Mouse (Mus musculus) intestine, embryonic 14.5 days (tissue): ENCODE measurements around the gene Tshz2. TPM values are rescaled to one million over a fixed set of nuclear protein-coding genes. Genes with fewer than 3 reads are reported as not detected.
A peak's percentile ranks its signal among the peaks of the same experiment; 100 is the strongest.
"Not testable (repeated sequence)": the region's sequence is repeated elsewhere in the genome, so short reads cannot be mapped to it uniquely, and the experiment has no call there.

Source experiments
- ATAC-seq: fragments of 200-750 bp; cut with Nextera tagmentation; replicated peaks from 2 replicates; pipeline ENCODE4 v1.8.0; 2017; ENCODE audit warnings: low read depth, moderate number of reproducible peaks, moderate TSS enrichment, moderate library complexity; ENCODE audit not compliant: low FRiP score, low TSS enrichment
- DNase-seq: peaks from one replicate; pipeline ENCODE4 v3.0.0-alpha.2; 2018; ENCODE audit warnings: low spot score
- H3K27ac ChIP-seq: fragments of 300-500 bp; sonication (generic); 2 replicates; pipeline ENCODE4 v1.5.1; 2014; ENCODE audit warnings: low read depth, mild to moderate bottlenecking, control low read depth
- H3K27me3 ChIP-seq: fragments of 300-500 bp; sonication (generic); replicated peaks from 2 replicates; pipeline ENCODE4 v1.6.1; 2014; ENCODE audit warnings: low read length, control low read depth; ENCODE audit not compliant: control insufficient read depth, insufficient read depth
- H3K36me3 ChIP-seq: fragments of 300-500 bp; sonication (generic); 2 replicates; pipeline ENCODE4 v1.6.1; 2014; ENCODE audit warnings: low read length, control low read depth; ENCODE audit not compliant: control insufficient read depth, insufficient read depth
- H3K4me1 ChIP-seq: fragments of 300-500 bp; sonication (generic); replicated peaks from 2 replicates; pipeline ENCODE4 v1.6.1; 2014; ENCODE audit warnings: low read length, control low read depth, mixed read lengths; ENCODE audit not compliant: control insufficient read depth, insufficient read depth
- H3K4me2 ChIP-seq: fragments of 300-500 bp; sonication (generic); 2 replicates; pipeline ENCODE4 v1.6.1; 2014; ENCODE audit warnings: low read length
- H3K4me3 ChIP-seq: fragments of 300-500 bp; sonication (generic); 2 replicates; pipeline ENCODE4 v1.5.1; 2014; ENCODE audit warnings: low read depth, low read length, control low read depth, mixed read lengths
- H3K9ac ChIP-seq: fragments of 300-500 bp; sonication (generic); 2 replicates; pipeline ENCODE4 v1.6.1; 2014; ENCODE audit warnings: mild to moderate bottlenecking, low read length
- H3K9me3 ChIP-seq: fragments of 300-500 bp; sonication (generic); 2 replicates; pipeline ENCODE4 v1.6.1; 2016; ENCODE audit warnings: low read length, control low read depth; ENCODE audit not compliant: control insufficient read depth
- WGBS: fragments of 180-500 bp; shearing (Covaris S2); extraction: QIAGEN DNeasy Blood & Tissue Kit; methylation state at CpG from one replicate; pipeline ENCODE4 v1.1.7; 2014; 5-methylcytosine and 5-hydroxymethylcytosine counted together
- polyA plus RNA-seq: library from polyadenylated mRNA; unstranded; fragments of >200 nt; fragmentation: Nextera tagmentation; extraction: Ambion mirVana; gene quantifications from 2 replicates; pipeline ENCODE4 v1.2.1, GENCODE M21; 2014

The Tshz2 gene
- polyA plus RNA-seq, 1 experiment from 2014 or later: 20.3 TPM

DNA sequence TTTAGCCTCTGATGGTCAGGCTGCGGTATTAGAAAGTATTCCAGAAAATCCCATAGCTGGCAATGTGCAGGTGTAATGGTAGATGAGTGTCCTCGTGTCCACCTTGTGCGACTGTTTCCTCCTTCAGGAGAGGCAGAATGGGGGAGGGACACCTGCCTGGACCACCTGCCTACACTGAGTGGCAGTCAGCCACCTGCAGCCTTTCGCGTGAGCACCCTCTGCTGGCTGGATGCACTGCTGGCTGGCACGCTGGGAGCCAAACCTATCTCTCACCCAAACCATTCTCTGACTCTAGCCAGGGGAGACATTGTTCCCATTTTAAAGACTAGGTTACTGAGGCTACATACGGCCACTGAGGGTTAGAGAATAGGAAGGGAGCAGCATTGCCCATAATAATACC, 216.3 kb downstream of the Tshz2 start:
- Histone ChIP-seq H3K9me3 (no peaks in the 10 kb centered on the region), H3K4me2 (no peak overlapping the region), H3K4me3 (no peak overlapping the region), H3K9ac (no peak overlapping the region), H3K27ac (no peak overlapping the region), H3K36me3 (no peaks in the 10 kb centered on the region), H3K4me1 (0 out of 2 replicates have a peak, but pooled peaks cover 11% of the 10 kb centered on the region), H3K27me3 (no peaks in the 10 kb centered on the region)
- WGBS: 49% methylated on average over 7 of the region's 7 CpGs
- no peak; the same call in 1 of the 2 replicates for ATAC-seq
- DNase-seq: no peak

DNA sequence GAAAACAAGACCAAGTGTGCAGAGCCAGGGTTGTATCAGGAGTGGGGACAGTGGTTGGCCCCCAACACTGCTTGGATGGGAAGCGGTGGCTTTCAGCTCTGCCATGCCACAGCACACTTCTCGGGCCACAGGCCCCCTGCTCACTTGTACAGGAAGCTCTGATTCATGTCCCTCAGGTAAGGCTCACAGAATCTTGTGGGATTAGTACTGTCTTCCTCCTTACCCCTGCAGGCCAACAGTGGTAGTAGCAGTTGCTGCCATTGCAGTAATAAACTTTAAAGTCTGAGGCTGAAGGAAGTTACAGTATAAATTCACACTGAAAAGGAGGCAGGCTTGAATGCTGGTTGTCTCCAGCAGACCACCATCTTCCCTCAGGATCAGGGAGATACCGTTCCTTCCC, 216.7 kb downstream of the Tshz2 start:
- Histone ChIP-seq H3K4me3 (no peak overlapping the region), H3K27ac (no peak overlapping the region), H3K36me3 (no peaks in the 10 kb centered on the region), H3K4me1 (0 out of 2 replicates have a peak, but pooled peaks cover 11% of the 10 kb centered on the region), H3K9ac (no peak overlapping the region), H3K9me3 (no peaks in the 10 kb centered on the region), H3K27me3 (no peaks in the 10 kb centered on the region), H3K4me2 (no peak overlapping the region)
- no peak for ATAC-seq
- WGBS: 72% methylated on average over 3 of the region's 3 CpGs
- DNase-seq: no peak

DNA sequence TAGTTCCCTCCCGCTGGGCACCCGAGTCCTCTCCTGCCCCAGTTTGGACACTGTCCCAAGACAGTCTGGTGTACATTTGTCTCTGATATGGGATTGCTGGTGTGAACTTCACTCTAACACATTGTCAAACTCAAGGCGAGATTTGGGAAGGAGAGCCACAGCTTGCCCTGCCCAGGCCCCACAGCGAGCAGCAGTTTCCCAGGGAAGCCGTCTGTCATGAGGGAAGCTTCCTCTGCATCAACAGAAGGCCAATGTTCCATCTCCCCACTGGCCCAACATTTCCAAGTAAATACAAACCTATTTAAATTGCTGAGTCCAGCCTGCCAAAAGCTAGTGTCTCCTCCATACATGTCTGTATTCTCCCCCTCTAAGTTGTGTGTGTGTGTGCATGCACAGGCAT, 218.8 kb downstream of the Tshz2 start:
- no peak for DNase-seq
- Histone ChIP-seq H3K9me3 (no peaks in the 10 kb centered on the region), H3K36me3 (no peaks in the 10 kb centered on the region), H3K9ac (no peak overlapping the region), H3K27ac (no peak overlapping the region), H3K4me2 (no peak overlapping the region), H3K27me3 (no peaks in the 10 kb centered on the region), H3K4me1 (0 out of 2 replicates have a peak, but pooled peaks cover 6% of the 10 kb centered on the region), H3K4me3 (no peak overlapping the region)
- no peak for ATAC-seq
- 71% methylated on average over 5 of the region's 5 CpGs for WGBS

DNA sequence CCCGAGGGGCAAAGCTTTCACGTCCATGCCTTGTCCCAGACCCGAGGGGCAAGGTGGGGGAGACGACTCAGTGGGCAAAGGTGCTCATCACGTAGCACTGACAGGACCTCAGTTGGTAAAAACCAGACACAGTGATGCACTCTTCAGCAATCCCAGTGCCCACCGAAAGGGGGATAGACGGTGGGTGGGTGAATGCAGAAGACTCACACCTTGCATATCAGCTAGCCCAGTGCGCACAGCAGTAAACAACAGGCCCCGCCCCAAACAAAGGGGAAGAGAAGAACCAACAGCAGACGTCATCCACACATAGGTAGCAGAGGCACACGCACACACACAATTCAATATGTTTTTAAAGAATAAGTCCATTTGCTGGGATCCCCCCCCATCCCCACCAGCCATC, 221.7 kb downstream of the Tshz2 start:
- no peak overlapping the region for H3K9ac ChIP-seq
- H3K27ac ChIP-seq: no peak overlapping the region
- no peaks in the 10 kb centered on the region for H3K36me3 ChIP-seq
- H3K9me3 ChIP-seq: no peaks in the 10 kb centered on the region
- peaks cover 6% of the 10 kb centered on the region for H3K4me1 ChIP-seq
- no peaks in the 10 kb centered on the region for H3K27me3 ChIP-seq
- 68% methylated on average over 11 of the region's 11 CpGs for WGBS
- H3K4me2 ChIP-seq: no peak overlapping the region
- no peak for DNase-seq
- no peak for ATAC-seq
- no peak overlapping the region for H3K4me3 ChIP-seq

DNA sequence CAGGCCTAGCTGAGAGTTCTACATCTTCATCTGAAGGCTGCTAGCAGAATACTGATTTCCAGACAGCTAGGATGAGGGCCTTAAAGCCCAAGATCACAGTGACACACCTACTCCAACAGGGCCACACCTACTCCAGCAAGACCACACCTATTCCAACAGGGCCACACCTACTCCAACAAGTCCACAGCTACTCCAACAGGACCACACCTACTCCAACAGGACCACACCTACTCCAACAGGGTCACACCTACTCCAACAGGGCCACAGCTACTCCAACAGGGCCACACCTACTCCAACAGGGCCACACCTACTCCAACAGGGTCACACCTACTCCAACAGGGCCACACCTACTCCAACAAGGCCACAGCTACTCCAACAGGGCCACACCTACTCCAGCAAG, 224.2 kb downstream of the Tshz2 start:
- H3K36me3 ChIP-seq, H3K27ac ChIP-seq, H3K9ac ChIP-seq, DNase-seq, ATAC-seq, H3K9me3 ChIP-seq, H3K27me3 ChIP-seq, H3K4me3 ChIP-seq, H3K4me2 ChIP-seq: not testable (repeated sequence)
- peaks cover 23% of the 10 kb centered on the region for H3K4me1 ChIP-seq

DNA sequence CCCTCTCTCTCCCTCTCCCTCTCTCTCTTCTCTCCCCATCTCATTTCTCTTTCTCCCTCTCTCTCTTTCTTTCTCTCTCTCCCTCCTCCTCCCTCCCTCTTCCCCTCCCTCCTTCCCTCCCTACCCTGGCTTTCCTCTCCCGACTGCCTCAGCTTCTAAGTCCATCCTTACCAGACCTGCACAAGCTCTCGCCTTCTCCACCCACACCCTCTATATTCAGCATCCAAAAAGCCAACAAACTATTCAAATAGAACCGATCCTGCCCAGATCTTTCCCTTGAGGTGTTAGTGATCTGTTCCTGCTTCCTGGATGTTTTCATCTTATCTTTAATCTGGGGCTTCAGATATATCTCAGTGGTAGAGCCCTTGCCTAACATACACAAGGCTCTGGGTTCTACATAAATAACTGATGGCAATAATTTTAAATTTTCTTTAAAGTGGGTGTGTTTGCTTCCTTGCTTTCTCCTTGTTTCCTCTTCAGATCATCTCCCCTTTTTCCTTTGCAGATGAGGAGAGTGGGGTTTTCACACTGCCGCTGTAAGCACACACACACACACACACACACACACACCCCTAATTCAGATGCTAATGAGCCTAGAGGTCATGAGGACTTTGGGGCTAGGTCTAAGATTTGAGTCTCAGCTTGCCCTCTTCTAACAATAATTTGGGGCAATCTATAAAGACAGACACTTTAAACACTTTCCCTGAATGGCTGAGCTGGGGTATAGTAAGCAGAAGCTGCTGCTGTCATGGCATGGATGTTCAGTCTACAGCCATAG, 226.5 kb downstream of the Tshz2 start:
- Histone ChIP-seq H3K27ac (no peak overlapping the region; the same call in 1 of the 2 replicates), H3K27me3 (no peaks in the 10 kb centered on the region), H3K9ac (no peak overlapping the region), H3K4me3 (no peak overlapping the region), H3K4me2 (no peak overlapping the region), H3K36me3 (no peaks in the 10 kb centered on the region), H3K4me1 (peaks cover 45% of the 10 kb centered on the region), H3K9me3 (no peaks in the 10 kb centered on the region)
- WGBS: 47% methylated on average over 4 of the region's 4 CpGs
- ATAC-seq (no peak), DNase-seq (no peak)

DNA sequence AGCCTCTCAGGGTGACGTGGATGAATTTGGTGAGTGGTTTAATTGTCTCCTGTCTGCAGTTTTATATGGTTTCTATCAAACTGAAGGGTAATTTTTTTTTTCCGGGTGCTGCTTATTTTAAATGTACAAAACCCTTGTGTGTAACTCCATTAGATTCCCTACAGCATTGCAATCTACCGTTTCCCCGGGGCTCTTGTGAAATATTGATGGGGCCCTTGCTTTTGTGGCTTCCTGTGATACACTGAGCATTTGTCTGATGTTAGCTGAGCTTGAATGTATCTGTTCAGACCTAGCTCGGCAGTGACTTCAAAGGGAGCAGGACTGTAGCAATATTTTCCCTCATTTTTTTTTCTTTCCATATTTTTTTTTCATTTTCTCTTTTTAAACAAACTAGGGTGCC, 228.1 kb downstream of the Tshz2 start:
- no peak for DNase-seq
- Histone ChIP-seq H3K4me2 (no peak overlapping the region), H3K27ac (no peak overlapping the region), H3K9me3 (no peaks in the 10 kb centered on the region), H3K36me3 (no peaks in the 10 kb centered on the region), H3K4me1 (peaks cover 48% of the 10 kb centered on the region), H3K4me3 (no peak overlapping the region), H3K27me3 (no peaks in the 10 kb centered on the region), H3K9ac (no peak overlapping the region)
- ATAC-seq: no peak
- 22% methylated on average over 5 of the region's 5 CpGs for WGBS

DNA sequence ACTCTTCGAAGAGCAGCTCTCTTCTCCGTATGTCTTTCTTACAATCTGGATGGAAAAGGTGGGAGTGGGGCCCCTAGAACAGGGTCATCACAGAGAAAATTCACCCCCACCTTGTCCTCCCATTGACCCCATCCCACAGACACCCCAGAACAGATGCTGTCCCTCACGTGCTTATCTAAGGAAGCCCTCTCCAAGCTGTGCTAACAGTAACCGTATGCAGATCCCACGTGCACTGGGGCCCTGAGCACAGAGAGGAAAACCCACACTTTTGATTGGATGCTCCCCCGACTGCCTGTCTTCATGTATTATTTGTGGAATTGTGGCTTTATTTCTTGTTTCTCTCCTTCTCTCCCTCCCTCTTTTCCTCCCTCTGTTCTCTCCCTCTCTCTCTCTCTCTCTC, 229.9 kb downstream of the Tshz2 start:
- Histone ChIP-seq H3K9ac (no peak overlapping the region), H3K27ac (no peak overlapping the region), H3K4me1 (peaks cover 48% of the 10 kb centered on the region), H3K4me3 (no peak overlapping the region), H3K4me2 (no peak overlapping the region), H3K9me3 (no peaks in the 10 kb centered on the region), H3K36me3 (no peaks in the 10 kb centered on the region), H3K27me3 (no peaks in the 10 kb centered on the region)
- ATAC-seq (peak; percentile 58; the same call in 1 of the 2 replicates), DNase-seq (no peak)
- WGBS: 24% methylated on average over 6 of the region's 6 CpGs

DNA sequence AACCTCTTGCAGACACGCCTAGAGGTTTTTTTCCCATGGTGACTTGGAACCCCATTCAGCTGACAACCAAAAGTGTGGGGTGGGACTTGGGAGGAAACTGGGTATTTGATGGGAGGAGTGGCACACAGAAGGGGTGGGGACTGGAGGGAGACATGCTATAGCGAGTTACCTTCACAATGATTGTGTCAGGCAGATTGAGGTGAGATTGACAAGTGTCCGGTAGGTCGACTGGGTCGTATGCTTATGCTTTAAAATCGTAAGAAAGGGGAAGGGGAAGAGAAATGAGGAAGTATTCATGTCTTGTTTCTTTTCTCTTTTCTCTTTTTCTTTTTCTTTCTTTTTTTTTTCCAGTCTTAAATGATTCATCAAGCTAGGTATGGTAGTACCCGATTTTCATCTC, 236.7 kb downstream of the Tshz2 start:
- ATAC-seq (no peak), DNase-seq (no peak)
- H3K4me3 ChIP-seq: no peak overlapping the region
- no peaks in the 10 kb centered on the region for H3K27me3 ChIP-seq
- no peak overlapping the region for H3K9ac ChIP-seq
- no peak overlapping the region for H3K4me2 ChIP-seq
- H3K27ac ChIP-seq: no peak overlapping the region
- WGBS: 75% methylated on average over 7 of the region's 7 CpGs
- no peaks in the 10 kb centered on the region for H3K9me3 ChIP-seq
- H3K4me1 ChIP-seq: peaks cover 13% of the 10 kb centered on the region
- H3K36me3 ChIP-seq: no peaks in the 10 kb centered on the region
